In genomic region chr6:144477287-144478064, GRCm38 (mm10) we compare ENCODE assay signal across 14 mouse cellular contexts.
A peak's percentile ranks its signal among the peaks of the same experiment; 100 is the strongest.
DNase-seq lines count a peak whose midpoint lies in the region; ATAC-seq and TF ChIP-seq lines count a peak whose summit lies in the region.
"Had no signal": no experiment of that assay in that cellular context is flagged by ENCODE, and none has a peak within 500 bp of the region (broad histone marks: within the 10 kb centered on the region; RNA-seq: fewer than 3 reads in every experiment).

No protein-coding gene starts in this region.

- no peak overlapping the region for H3K4me2 ChIP-seq in forebrain, embryonic 13.5 days
- no peak overlapping the region for H3K4me2 ChIP-seq in forebrain, embryonic 12.5 days
- no peak overlapping the region for H3K4me2 ChIP-seq in hindbrain, embryonic 15.5 days

- H3K27ac ChIP-seq in forebrain, embryonic 13.5 days = peak overlapping the region; percentile 54
- H3K27ac ChIP-seq in forebrain, embryonic 12.5 days = no peak overlapping the region; the same call in 1 of the 2 replicates
- no peak overlapping the region for H3K27ac ChIP-seq in left cerebral cortex, adult 2 months
- peak overlapping the region; percentile 55; the same call in 1 of the 2 replicates for H3K27ac ChIP-seq in hindbrain, embryonic 15.5 days (replicated peaks)
- H3K27ac ChIP-seq: embryonic facial prominence, embryonic 10.5 days; heart, adult 2 months had no signal

- peaks cover 34% of the 10 kb centered on the region for H3K4me1 ChIP-seq in forebrain, embryonic 13.5 days
- H3K4me1 ChIP-seq in forebrain, embryonic 12.5 days = peaks cover 37% of the 10 kb centered on the region
- H3K4me1 ChIP-seq in hindbrain, embryonic 15.5 days (replicated peaks) = peaks cover 16% of the 10 kb centered on the region

- H3K9me3 ChIP-seq in forebrain, embryonic 13.5 days (replicated peaks) = 0 out of 2 replicates have a peak, but pooled peaks cover 6% of the 10 kb centered on the region
- H3K9me3 ChIP-seq in forebrain, embryonic 12.5 days = no peaks in the 10 kb centered on the region
- no peaks in the 10 kb centered on the region for H3K9me3 ChIP-seq in hindbrain, embryonic 15.5 days
- H3K9me3 ChIP-seq: embryonic facial prominence, embryonic 10.5 days had no signal

- no peak for DNase-seq in left cerebral cortex, adult 2 months (ENCODE audit: extremely low spot score in 1 of 2, low spot score in 2 of 2)
- no peak for DNase-seq in left cerebral cortex, postnatal 14 days (ENCODE audit: low spot score in 2 of 2)
- peak; percentile 36 for DNase-seq in ES-CJ7 (ENCODE audit: low read depth, low spot score)
- no peak for DNase-seq in spleen, postnatal 36 days (ENCODE audit: low spot score in 2 of 2)
- DNase-seq in gastrocnemius, postnatal 36 days = no peak
- DNase-seq: adrenal gland, adult 2 months; heart, adult 2 months; kidney, postnatal 14 days; lung, postnatal 14 days; thymus, adult 18-20 months had no signal

- ATAC-seq in forebrain, embryonic 13.5 days = no peak
- ATAC-seq in forebrain, embryonic 12.5 days (ENCODE audit: low FRiP score) = no peak
- no peak for ATAC-seq in hindbrain, embryonic 15.5 days (ENCODE audit: low FRiP score, low read depth)

- 52% methylated on average over 16 of the region's 16 CpGs for WGBS in forebrain, embryonic 13.5 days
- WGBS in forebrain, embryonic 12.5 days = 60% methylated on average over 16 of the region's 16 CpGs
- 53% methylated on average over 16 of the region's 16 CpGs for WGBS in hindbrain, embryonic 15.5 days

- H3K27me3 ChIP-seq in forebrain, embryonic 13.5 days = no peaks in the 10 kb centered on the region
- H3K27me3 ChIP-seq in forebrain, embryonic 12.5 days = no peaks in the 10 kb centered on the region
- H3K27me3 ChIP-seq in hindbrain, embryonic 15.5 days = 0 out of 2 replicates have a peak, but pooled peaks cover 3% of the 10 kb centered on the region

- no peaks in the 10 kb centered on the region for H3K36me3 ChIP-seq in forebrain, embryonic 13.5 days (ENCODE audit: poor library complexity, severe bottlenecking)
- H3K36me3 ChIP-seq in forebrain, embryonic 12.5 days (replicated peaks) = no peaks in the 10 kb centered on the region
- H3K36me3 ChIP-seq in hindbrain, embryonic 15.5 days = no peaks in the 10 kb centered on the region
- H3K36me3 ChIP-seq: embryonic facial prominence, embryonic 10.5 days had no signal

- peak; percentile 30; the same call in 1 of the 2 replicates for TF ChIP-seq CTCF in left cerebral cortex, adult 2 months (IDR thresholded peaks at IDR 0.05)

- H3K9ac ChIP-seq in forebrain, embryonic 13.5 days = no peak overlapping the region
- H3K9ac ChIP-seq in forebrain, embryonic 12.5 days = no peak overlapping the region
- H3K9ac ChIP-seq in hindbrain, embryonic 15.5 days = no peak overlapping the region

- intact Hi-C loops in left cerebral cortex, adult 2 months (cut with DNase I) = no loop called here
- intact Hi-C loops in left cerebral cortex, postnatal 14 days (cut with DNase I) = no loop called here
- intact Hi-C loops in gastrocnemius, postnatal 36 days (cut with DNase I) = no loop called here

- H3K4me3 ChIP-seq in forebrain, embryonic 13.5 days = no peak overlapping the region
- no peak overlapping the region for H3K4me3 ChIP-seq in forebrain, embryonic 12.5 days (replicated peaks)
- H3K4me3 ChIP-seq in left cerebral cortex, adult 2 months = no peak overlapping the region
- no peak overlapping the region for H3K4me3 ChIP-seq in hindbrain, embryonic 15.5 days
- H3K4me3 ChIP-seq: embryonic facial prominence, embryonic 10.5 days; heart, adult 2 months had no signal

Comparison
In these comparisons a context has a peak if more than half of its experiments do, and no peak if none do; other contexts are left out.
1. H3K27ac ChIP-seq: peak in forebrain, embryonic 13.5 days (single experiment) and hindbrain, embryonic 15.5 days (single experiment); none in forebrain, embryonic 12.5 days (single experiment) and left cerebral cortex, adult 2 months (single experiment).